Mouse (Mus musculus): ENCODE results near the gene Snx10. TPM values are rescaled to one million over a fixed set of nuclear protein-coding genes. Genes with fewer than 3 reads are reported as not detected.

Snx10 gene
- total and polyA plus RNA-seq, 2 experiments from 2014 or later, result 47.7 to 70.4 TPM

- 26% methylated on average over 18 of the region's 18 CpGs for WGBS
- no peaks in the 10 kb centered on the region for H3K9me3 ChIP-seq (ENCODE audit: low read length)
- H3K4me1 ChIP-seq (ENCODE audit: insufficient read depth, low read length), result no peaks in the 10 kb centered on the region
- peak overlapping the region; percentile 31 for H3K4me3 ChIP-seq (ENCODE audit: low read depth, low read length)
- H3K27ac ChIP-seq (ENCODE audit: low read depth, low read length), result peak overlapping the region; percentile 26; the same call in 1 of the 2 replicates
- H3K9ac ChIP-seq (replicated peaks; ENCODE audit: low read length, poor library complexity, severe bottlenecking), result peak overlapping the region; percentile 51
- peak; percentile 69 for ATAC-seq (ENCODE audit: low FRiP score)
- H3K36me3 ChIP-seq (ENCODE audit: insufficient read depth, low read length), result no peaks in the 10 kb centered on the region
- DNase-seq (ENCODE audit: low spot score), result peak; percentile 90
- H3K4me2 ChIP-seq (ENCODE audit: low read depth, low read length, poor library complexity, severe bottlenecking), result peak overlapping the region; percentile 45
- TF ChIP-seq CTCF (IDR thresholded peaks at IDR 0.05), result peak; percentile 82
- no peaks in the 10 kb centered on the region for H3K27me3 ChIP-seq (ENCODE audit: insufficient read depth, low read length)
Measured at GRCm38 (mm10) chr6:51508750-51509648, 14.7 kb upstream of the Snx10 start.

GRCm38 (mm10) chr6:51510094-51510493 lies 13.6 kb upstream of the Snx10 start:
- no peak overlapping the region for H3K27ac ChIP-seq (ENCODE audit: low read depth, low read length)
- ATAC-seq (ENCODE audit: low FRiP score), result no peak
- peak; percentile 58 for TF ChIP-seq CTCF (IDR thresholded peaks at IDR 0.05)
- H3K4me3 ChIP-seq (ENCODE audit: low read depth, low read length), result no peak overlapping the region
- no peaks in the 10 kb centered on the region for H3K9me3 ChIP-seq (ENCODE audit: low read length)
- H3K9ac ChIP-seq (replicated peaks; ENCODE audit: low read length, poor library complexity, severe bottlenecking), result no peak overlapping the region
- H3K36me3 ChIP-seq (ENCODE audit: insufficient read depth, low read length), result no peaks in the 10 kb centered on the region
- 38% methylated on average over 5 of the region's 5 CpGs for WGBS
- peak; percentile 43 for DNase-seq (ENCODE audit: low spot score)
- H3K4me1 ChIP-seq (ENCODE audit: insufficient read depth, low read length), result no peaks in the 10 kb centered on the region
- H3K4me2 ChIP-seq (ENCODE audit: low read depth, low read length, poor library complexity, severe bottlenecking), result no peak overlapping the region
- no peaks in the 10 kb centered on the region for H3K27me3 ChIP-seq (ENCODE audit: insufficient read depth, low read length)

GRCm38 (mm10) chr6:51510946-51511345 lies 12.8 kb upstream of the Snx10 start:
- DNase-seq (ENCODE audit: low spot score), result no peak
- Histone ChIP-seq H3K9ac (replicated peaks; ENCODE audit: low read length, poor library complexity, severe bottlenecking) (no peak overlapping the region), H3K27me3 (ENCODE audit: insufficient read depth, low read length) (no peaks in the 10 kb centered on the region), H3K4me3 (ENCODE audit: low read depth, low read length) (no peak overlapping the region), H3K9me3 (ENCODE audit: low read length) (no peaks in the 10 kb centered on the region), H3K4me2 (ENCODE audit: low read depth, low read length, poor library complexity, severe bottlenecking) (no peak overlapping the region), H3K4me1 (ENCODE audit: insufficient read depth, low read length) (no peaks in the 10 kb centered on the region), H3K36me3 (ENCODE audit: insufficient read depth, low read length) (no peaks in the 10 kb centered on the region), H3K27ac (ENCODE audit: low read depth, low read length) (no peak overlapping the region)
- no peak for TF ChIP-seq CTCF (IDR thresholded peaks at IDR 0.05)
- 24% methylated on average over 1 of the region's 1 CpGs for WGBS
- ATAC-seq (ENCODE audit: low FRiP score), result no peak

GRCm38 (mm10) chr6:51513745-51514144 lies 10.0 kb upstream of the Snx10 start:
- Histone ChIP-seq H3K4me2 (ENCODE audit: low read depth, low read length, poor library complexity, severe bottlenecking) (no peak overlapping the region), H3K4me3 (ENCODE audit: low read depth, low read length) (no peak overlapping the region), H3K9me3 (ENCODE audit: low read length) (no peaks in the 10 kb centered on the region), H3K27me3 (ENCODE audit: insufficient read depth, low read length) (no peaks in the 10 kb centered on the region), H3K36me3 (ENCODE audit: insufficient read depth, low read length) (no peaks in the 10 kb centered on the region), H3K4me1 (ENCODE audit: insufficient read depth, low read length) (no peaks in the 10 kb centered on the region), H3K27ac (ENCODE audit: low read depth, low read length) (no peak overlapping the region), H3K9ac (replicated peaks; ENCODE audit: low read length, poor library complexity, severe bottlenecking) (no peak overlapping the region)
- no peak for DNase-seq (ENCODE audit: low spot score)
- WGBS, result 85% methylated on average over 3 of the region's 3 CpGs
- no peak for TF ChIP-seq CTCF (IDR thresholded peaks at IDR 0.05)
- no peak for ATAC-seq (ENCODE audit: low FRiP score)

GRCm38 (mm10) chr6:51514860-51515259 lies 8.8 kb upstream of the Snx10 start:
- no peak for ATAC-seq (ENCODE audit: low FRiP score)

GRCm38 (mm10) chr6:51523310-51523709 lies 391 bp upstream of the Snx10 start:
- H3K4me3 ChIP-seq (ENCODE audit: low read depth, low read length), result peak overlapping the region; percentile 67
- WGBS, result 17% methylated on average over 5 of the region's 5 CpGs
- peak overlapping the region; percentile 73 for H3K4me2 ChIP-seq (ENCODE audit: low read depth, low read length, poor library complexity, severe bottlenecking)
- H3K9ac ChIP-seq (replicated peaks; ENCODE audit: low read length, poor library complexity, severe bottlenecking), result no peak overlapping the region
- no peak overlapping the region for H3K27ac ChIP-seq (ENCODE audit: low read depth, low read length)
- DNase-seq (ENCODE audit: low spot score), result peak; percentile 6
- H3K9me3 ChIP-seq (ENCODE audit: low read length), result no peaks in the 10 kb centered on the region
- ATAC-seq (ENCODE audit: low FRiP score), result no peak
- TF ChIP-seq CTCF (IDR thresholded peaks at IDR 0.05), result no peak
- H3K36me3 ChIP-seq (ENCODE audit: insufficient read depth, low read length), result no peaks in the 10 kb centered on the region
- no peaks in the 10 kb centered on the region for H3K27me3 ChIP-seq (ENCODE audit: insufficient read depth, low read length)
- peaks cover 4% of the 10 kb centered on the region; the same call in 1 of the 2 replicates for H3K4me1 ChIP-seq (ENCODE audit: insufficient read depth, low read length)

More at GRCm38 (mm10) chr6:51514860-51515259, 8.8 kb upstream of the Snx10 start:
- Histone ChIP-seq H3K4me2 (ENCODE audit: low read depth, low read length, poor library complexity, severe bottlenecking) (no peak overlapping the region), H3K9ac (replicated peaks; ENCODE audit: low read length, poor library complexity, severe bottlenecking) (no peak overlapping the region), H3K27me3 (ENCODE audit: insufficient read depth, low read length) (no peaks in the 10 kb centered on the region), H3K4me3 (ENCODE audit: low read depth, low read length) (no peak overlapping the region), H3K36me3 (ENCODE audit: insufficient read depth, low read length) (no peaks in the 10 kb centered on the region), H3K27ac (ENCODE audit: low read depth, low read length) (no peak overlapping the region), H3K4me1 (ENCODE audit: insufficient read depth, low read length) (no peaks in the 10 kb centered on the region), H3K9me3 (ENCODE audit: low read length) (no peaks in the 10 kb centered on the region)
- no peak for TF ChIP-seq CTCF (IDR thresholded peaks at IDR 0.05)
- WGBS, result 94% methylated on average over 7 of the region's 7 CpGs
- DNase-seq (ENCODE audit: low spot score), result no peak
